Mouse (Mus musculus): Measurements from ENCODE around the gene Klk1b9.

DNA sequence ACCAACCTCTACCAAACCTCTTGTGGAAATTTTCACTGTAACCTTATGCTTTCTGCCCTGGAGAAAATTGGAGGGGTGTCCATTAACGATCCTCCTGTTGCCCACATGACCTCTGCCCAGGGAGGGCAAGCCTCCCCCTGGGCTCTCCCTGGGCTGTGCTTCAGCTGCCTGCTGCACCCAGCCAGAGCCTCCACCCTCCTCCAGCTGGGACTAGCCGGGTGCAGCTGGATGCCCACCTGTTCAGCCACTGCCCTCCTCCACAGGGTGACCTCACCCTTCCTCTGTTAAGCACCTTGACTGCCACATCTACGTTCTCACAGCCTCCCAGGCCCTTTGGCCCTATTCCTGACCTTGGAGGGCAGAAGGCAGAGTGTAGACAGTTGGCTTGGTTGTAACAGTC lies 41.1 kb upstream of the Klk1b9 start:
- TF ChIP-seq CTCF (conservative IDR thresholded peaks at IDR 0.05; ENCODE audit: low read length), result no peak
- no peak for TF ChIP-seq POU5F1 (IDR thresholded peaks at IDR 0.05; ENCODE audit: borderline replicate concordance, low read length)
- TF ChIP-seq NANOG (IDR thresholded peaks at IDR 0.05; ENCODE audit: borderline replicate concordance, low read length), result no peak
